Mouse (Mus musculus) neural tube, embryonic 12.5 days (tissue): ENCODE measurements at regions not wholly inside any gene's neighbourhood (a gene's known extent, or its start where the extent isn't known, plus 50 kb on each side); places are given as distances from the start of the nearest gene placed in this dataset.

Source experiments
- ATAC-seq: fragments of 200-750 bp; cut with Nextera tagmentation; 2 replicates; pipeline ENCODE4 v1.8.0; 2017; ENCODE audit warnings: low read depth, mild to moderate bottlenecking, moderate TSS enrichment, moderate library complexity; ENCODE audit not compliant: low FRiP score
- H3K27ac ChIP-seq: fragments of 300-500 bp; sonication (generic); 2 replicates; pipeline ENCODE4 v1.5.1; 2016
- H3K27me3 ChIP-seq: fragments of 300-500 bp; sonication (generic); replicated peaks from 2 replicates; pipeline ENCODE4 v1.6.1; 2016; ENCODE audit warnings: mild to moderate bottlenecking
- H3K36me3 ChIP-seq: fragments of 300-500 bp; sonication (generic); 2 replicates; pipeline ENCODE4 v1.6.1; 2016; ENCODE audit warnings: mild to moderate bottlenecking
- H3K4me1 ChIP-seq: fragments of 300-500 bp; sonication (generic); 2 replicates; pipeline ENCODE4 v1.6.1; 2016
- H3K4me2 ChIP-seq: fragments of 300-500 bp; sonication (generic); replicated peaks from 2 replicates; pipeline ENCODE4 v1.6.1; 2016; ENCODE audit warnings: mild to moderate bottlenecking
- H3K4me3 ChIP-seq: fragments of 300-500 bp; sonication (generic); 2 replicates; pipeline ENCODE4 v1.5.1; 2016
- H3K9ac ChIP-seq: fragments of 300-500 bp; sonication (generic); 2 replicates; pipeline ENCODE4 v1.6.1; 2016; ENCODE audit warnings: mild to moderate bottlenecking
- H3K9me3 ChIP-seq: fragments of 300-500 bp; sonication (generic); 2 replicates; pipeline ENCODE4 v1.6.1; 2016; ENCODE audit warnings: mild to moderate bottlenecking
- WGBS: fragments of 180-500 bp; shearing (Covaris S2); methylation state at CpG from one replicate; pipeline ENCODE4 v1.1.7; 2016; 5-methylcytosine and 5-hydroxymethylcytosine counted together

- no peak for ATAC-seq
- Histone ChIP-seq H3K27me3 (no peaks in the 10 kb centered on the region), H3K27ac (no peak overlapping the region), H3K9me3 (0 out of 2 replicates have a peak, but pooled peaks cover 7% of the 10 kb centered on the region), H3K9ac (no peak overlapping the region), H3K4me2 (no peak overlapping the region), H3K36me3 (no peaks in the 10 kb centered on the region), H3K4me1 (no peaks in the 10 kb centered on the region), H3K4me3 (no peak overlapping the region)
- 88% methylated on average over 3 of the region's 3 CpGs for WGBS
Observed at GRCm38 (mm10) chr15:40223272-40223671, 89.1 kb downstream of the 9330182O14Rik start.

- no peak overlapping the region for H3K4me3 ChIP-seq
- no peak overlapping the region for H3K4me2 ChIP-seq
- H3K27ac ChIP-seq, result no peak overlapping the region
- no peaks in the 10 kb centered on the region for H3K4me1 ChIP-seq
- H3K9me3 ChIP-seq, result no peaks in the 10 kb centered on the region
- 68% methylated on average over 4 of the region's 4 CpGs for WGBS
- H3K27me3 ChIP-seq, result no peaks in the 10 kb centered on the region
- H3K9ac ChIP-seq, result no peak overlapping the region
- H3K36me3 ChIP-seq, result no peaks in the 10 kb centered on the region
- ATAC-seq, result no peak
Observed at GRCm38 (mm10) chr15:40241764-40242163, 107.6 kb downstream of the 9330182O14Rik start.

- WGBS, result 78% methylated on average over 4 of the region's 4 CpGs
- H3K27ac ChIP-seq, result no peak overlapping the region
- no peak overlapping the region for H3K4me3 ChIP-seq
- no peaks in the 10 kb centered on the region for H3K9me3 ChIP-seq
- no peaks in the 10 kb centered on the region for H3K36me3 ChIP-seq
- no peak overlapping the region for H3K4me2 ChIP-seq
- ATAC-seq, result no peak
- H3K9ac ChIP-seq, result no peak overlapping the region
- no peaks in the 10 kb centered on the region for H3K27me3 ChIP-seq
- H3K4me1 ChIP-seq, result no peaks in the 10 kb centered on the region
Observed at GRCm38 (mm10) chr15:40248966-40249365, 114.8 kb downstream of the 9330182O14Rik start.

GRCm38 (mm10) chr15:40259433-40259832 is 125.3 kb downstream of the 9330182O14Rik start:
- H3K36me3 ChIP-seq, result no peaks in the 10 kb centered on the region
- H3K27ac ChIP-seq, result no peak overlapping the region
- H3K4me3 ChIP-seq, result no peak overlapping the region
- 89% methylated on average over 5 of the region's 5 CpGs for WGBS
- no peaks in the 10 kb centered on the region for H3K4me1 ChIP-seq
- H3K9me3 ChIP-seq, result no peaks in the 10 kb centered on the region
- H3K27me3 ChIP-seq, result no peaks in the 10 kb centered on the region
- H3K9ac ChIP-seq, result no peak overlapping the region
- no peak overlapping the region for H3K4me2 ChIP-seq
- no peak for ATAC-seq

GRCm38 (mm10) chr15:40279021-40279420 is 144.9 kb downstream of the 9330182O14Rik start:
- H3K27me3 ChIP-seq, result no peaks in the 10 kb centered on the region
- ATAC-seq, result no peak
- no peaks in the 10 kb centered on the region for H3K4me1 ChIP-seq
- no peak overlapping the region for H3K4me3 ChIP-seq
- H3K27ac ChIP-seq, result no peak overlapping the region
- H3K36me3 ChIP-seq, result no peaks in the 10 kb centered on the region
- no peak overlapping the region for H3K9ac ChIP-seq
- H3K4me2 ChIP-seq, result no peak overlapping the region
- H3K9me3 ChIP-seq, result no peaks in the 10 kb centered on the region
- WGBS, result 68% methylated on average over 1 of the region's 1 CpGs

- Histone ChIP-seq H3K4me1 (no peaks in the 10 kb centered on the region), H3K36me3 (no peaks in the 10 kb centered on the region), H3K9ac (no peak overlapping the region), H3K27ac (no peak overlapping the region), H3K4me3 (no peak overlapping the region), H3K4me2 (no peak overlapping the region), H3K9me3 (no peaks in the 10 kb centered on the region), H3K27me3 (no peaks in the 10 kb centered on the region)
- ATAC-seq, result no peak
Observed at GRCm38 (mm10) chr15:40280551-40280950, 146.4 kb downstream of the 9330182O14Rik start.

- H3K9me3 ChIP-seq, result no peaks in the 10 kb centered on the region
- ATAC-seq, result no peak
- WGBS, result 79% methylated on average over 1 of the region's 1 CpGs
- H3K27me3 ChIP-seq, result no peaks in the 10 kb centered on the region
- no peak overlapping the region for H3K4me2 ChIP-seq
- no peak overlapping the region for H3K27ac ChIP-seq
- H3K4me3 ChIP-seq, result no peak overlapping the region
- H3K9ac ChIP-seq, result no peak overlapping the region
- H3K36me3 ChIP-seq, result no peaks in the 10 kb centered on the region
- H3K4me1 ChIP-seq, result no peaks in the 10 kb centered on the region
Observed at GRCm38 (mm10) chr15:40281078-40281720, 147.0 kb downstream of the 9330182O14Rik start.

- Histone ChIP-seq H3K4me1 (no peaks in the 10 kb centered on the region), H3K36me3 (no peaks in the 10 kb centered on the region), H3K27me3 (no peaks in the 10 kb centered on the region), H3K9me3 (no peaks in the 10 kb centered on the region), H3K4me3 (no peak overlapping the region), H3K4me2 (no peak overlapping the region), H3K9ac (no peak overlapping the region), H3K27ac (no peak overlapping the region)
- no peak for ATAC-seq
- WGBS, result 90% methylated on average over 1 of the region's 1 CpGs
Observed at GRCm38 (mm10) chr15:40291602-40292001, 157.4 kb downstream of the 9330182O14Rik start.

- Histone ChIP-seq H3K9me3 (no peaks in the 10 kb centered on the region), H3K4me1 (no peaks in the 10 kb centered on the region), H3K9ac (no peak overlapping the region), H3K4me3 (no peak overlapping the region), H3K27ac (no peak overlapping the region), H3K4me2 (no peak overlapping the region), H3K36me3 (no peaks in the 10 kb centered on the region), H3K27me3 (no peaks in the 10 kb centered on the region)
- WGBS, result 91% methylated on average over 2 of the region's 2 CpGs
- ATAC-seq, result no peak
Observed at GRCm38 (mm10) chr15:40312226-40312625, 178.1 kb downstream of the 9330182O14Rik start.

- no peak for ATAC-seq
- no peak overlapping the region for H3K9ac ChIP-seq
- H3K27ac ChIP-seq, result no peak overlapping the region
- no peaks in the 10 kb centered on the region for H3K9me3 ChIP-seq
- no peak overlapping the region for H3K4me2 ChIP-seq
- WGBS, result 68% methylated on average over 2 of the region's 2 CpGs
- no peaks in the 10 kb centered on the region for H3K4me1 ChIP-seq
- H3K36me3 ChIP-seq, result no peaks in the 10 kb centered on the region
- H3K27me3 ChIP-seq, result no peaks in the 10 kb centered on the region
- no peak overlapping the region for H3K4me3 ChIP-seq
Observed at GRCm38 (mm10) chr15:40339746-40340145, 205.6 kb downstream of the 9330182O14Rik start.

- H3K9me3 ChIP-seq, result no peaks in the 10 kb centered on the region
- 84% methylated on average over 1 of the region's 1 CpGs for WGBS
- H3K4me3 ChIP-seq, result no peak overlapping the region
- no peak overlapping the region for H3K4me2 ChIP-seq
- H3K4me1 ChIP-seq, result no peaks in the 10 kb centered on the region
- H3K36me3 ChIP-seq, result no peaks in the 10 kb centered on the region
- ATAC-seq, result no peak
- no peak overlapping the region for H3K9ac ChIP-seq
- no peak overlapping the region for H3K27ac ChIP-seq
- no peaks in the 10 kb centered on the region for H3K27me3 ChIP-seq
Observed at GRCm38 (mm10) chr15:40340269-40340668, 206.1 kb downstream of the 9330182O14Rik start.

GRCm38 (mm10) chr15:40351473-40351872 is 217.3 kb downstream of the 9330182O14Rik start:
- ATAC-seq, result no peak

GRCm38 (mm10) chr15:40354802-40355487 is 220.8 kb downstream of the 9330182O14Rik start:
- WGBS, result 88% methylated on average over 10 of the region's 10 CpGs
- Histone ChIP-seq H3K9me3 (no peaks in the 10 kb centered on the region), H3K4me2 (no peak overlapping the region), H3K36me3 (no peaks in the 10 kb centered on the region), H3K27ac (no peak overlapping the region), H3K4me3 (no peak overlapping the region), H3K4me1 (no peaks in the 10 kb centered on the region), H3K9ac (no peak overlapping the region), H3K27me3 (no peaks in the 10 kb centered on the region)
- no peak for ATAC-seq

More at GRCm38 (mm10) chr15:40351473-40351872, 217.3 kb downstream of the 9330182O14Rik start:
- Histone ChIP-seq H3K27ac (no peak overlapping the region), H3K27me3 (no peaks in the 10 kb centered on the region), H3K4me1 (no peaks in the 10 kb centered on the region), H3K9me3 (no peaks in the 10 kb centered on the region), H3K9ac (no peak overlapping the region), H3K4me2 (no peak overlapping the region), H3K36me3 (no peaks in the 10 kb centered on the region), H3K4me3 (no peak overlapping the region)
